Mouse (Mus musculus): ENCODE measurements around the gene Sp100. TPM values are rescaled to one million over a fixed set of nuclear protein-coding genes. Genes with fewer than 3 reads are reported as not detected.

Gene Sp100
- polyA plus RNA-seq, 1 experiment from 2014 or later: 0.94 TPM

- ATAC-seq (ENCODE audit: low FRiP score, low read depth): peak; percentile 93
- Histone ChIP-seq H3K4me2 (replicated peaks) (peak overlapping the region; percentile 64), H3K27ac (no peak overlapping the region), H3K4me1 (no peaks in the 10 kb centered on the region), H3K4me3 (peak overlapping the region; percentile 40), H3K9me3 (no peaks in the 10 kb centered on the region), H3K9ac (0 out of 2 replicates have a peak overlapping the region, but pooled peaks have one; percentile 6), H3K27me3 (no peaks in the 10 kb centered on the region), H3K36me3 (no peaks in the 10 kb centered on the region)
- WGBS: 21% methylated on average over 22 of the region's 22 CpGs
Measured at GRCm38 (mm10) chr1:85703245-85704186, 53.7 kb downstream of the Sp100 start.

- WGBS: 92% methylated on average over 1 of the region's 1 CpGs
- ATAC-seq (ENCODE audit: low FRiP score, low read depth): no peak
- no peaks in the 10 kb centered on the region for H3K4me1 ChIP-seq
Measured at GRCm38 (mm10) chr1:85705552-85705951, 55.8 kb downstream of the Sp100 start.

GRCm38 (mm10) chr1:85706754-85707153, 57.0 kb downstream of the Sp100 start:
- H3K4me2 ChIP-seq (replicated peaks): no peak overlapping the region
- 78% methylated on average over 2 of the region's 2 CpGs for WGBS
- no peak for ATAC-seq (ENCODE audit: low FRiP score, low read depth)
- no peak overlapping the region for H3K9ac ChIP-seq
- H3K36me3 ChIP-seq: no peaks in the 10 kb centered on the region
- H3K27me3 ChIP-seq: no peaks in the 10 kb centered on the region
- H3K4me3 ChIP-seq: no peak overlapping the region
- H3K9me3 ChIP-seq: no peaks in the 10 kb centered on the region
- H3K27ac ChIP-seq: no peak overlapping the region
- H3K4me1 ChIP-seq: no peaks in the 10 kb centered on the region

More at GRCm38 (mm10) chr1:85705552-85705951, 55.8 kb downstream of the Sp100 start:
- H3K27me3 ChIP-seq: no peaks in the 10 kb centered on the region
- no peak overlapping the region for H3K4me2 ChIP-seq (replicated peaks)
- no peak overlapping the region for H3K9ac ChIP-seq
- H3K36me3 ChIP-seq: no peaks in the 10 kb centered on the region
- no peak overlapping the region for H3K4me3 ChIP-seq
- H3K27ac ChIP-seq: no peak overlapping the region
- H3K9me3 ChIP-seq: no peaks in the 10 kb centered on the region

GRCm38 (mm10) chr1:85714501-85714900, 64.7 kb downstream of the Sp100 start:
- no peaks in the 10 kb centered on the region for H3K4me1 ChIP-seq
- H3K27me3 ChIP-seq: no peaks in the 10 kb centered on the region
- H3K4me2 ChIP-seq (replicated peaks): no peak overlapping the region
- H3K4me3 ChIP-seq: no peak overlapping the region
- no peaks in the 10 kb centered on the region for H3K9me3 ChIP-seq
- no peak overlapping the region for H3K9ac ChIP-seq
- ATAC-seq (ENCODE audit: low FRiP score, low read depth): no peak
- H3K27ac ChIP-seq: no peak overlapping the region
- H3K36me3 ChIP-seq: no peaks in the 10 kb centered on the region

GRCm38 (mm10) chr1:85716447-85717027, 66.7 kb downstream of the Sp100 start:
- H3K27me3 ChIP-seq: no peaks in the 10 kb centered on the region
- H3K4me2 ChIP-seq (replicated peaks): no peak overlapping the region
- WGBS: 68% methylated on average over 7 of the region's 7 CpGs
- H3K9me3 ChIP-seq: no peaks in the 10 kb centered on the region
- no peak overlapping the region for H3K27ac ChIP-seq
- H3K4me3 ChIP-seq: no peak overlapping the region
- no peaks in the 10 kb centered on the region for H3K4me1 ChIP-seq
- no peak for ATAC-seq (ENCODE audit: low FRiP score, low read depth)
- no peaks in the 10 kb centered on the region for H3K36me3 ChIP-seq
- H3K9ac ChIP-seq: no peak overlapping the region

- H3K4me3 ChIP-seq: no peak overlapping the region
- no peaks in the 10 kb centered on the region for H3K36me3 ChIP-seq
- no peaks in the 10 kb centered on the region for H3K9me3 ChIP-seq
- ATAC-seq (ENCODE audit: low FRiP score, low read depth): no peak
- H3K27me3 ChIP-seq: no peaks in the 10 kb centered on the region
- H3K4me1 ChIP-seq: no peaks in the 10 kb centered on the region
- no peak overlapping the region for H3K9ac ChIP-seq
- no peak overlapping the region for H3K4me2 ChIP-seq (replicated peaks)
- WGBS: 76% methylated on average over 4 of the region's 4 CpGs
- no peak overlapping the region for H3K27ac ChIP-seq
Measured at GRCm38 (mm10) chr1:85719049-85719448, 69.3 kb downstream of the Sp100 start.

GRCm38 (mm10) chr1:85720220-85720893, 70.6 kb downstream of the Sp100 start:
- Histone ChIP-seq H3K9me3 (no peaks in the 10 kb centered on the region), H3K9ac (no peak overlapping the region), H3K27ac (no peak overlapping the region), H3K36me3 (no peaks in the 10 kb centered on the region), H3K27me3 (no peaks in the 10 kb centered on the region), H3K4me2 (replicated peaks) (no peak overlapping the region), H3K4me3 (no peak overlapping the region), H3K4me1 (no peaks in the 10 kb centered on the region)
- WGBS: 74% methylated on average over 10 of the region's 10 CpGs
- peak; percentile 64 for ATAC-seq (ENCODE audit: low FRiP score, low read depth)

GRCm38 (mm10) chr1:85730471-85730870, 80.7 kb downstream of the Sp100 start:
- WGBS: 77% methylated on average over 6 of the region's 6 CpGs
- no peaks in the 10 kb centered on the region for H3K9me3 ChIP-seq
- H3K9ac ChIP-seq: no peak overlapping the region
- no peak overlapping the region for H3K4me2 ChIP-seq (replicated peaks)
- no peak overlapping the region for H3K27ac ChIP-seq
- no peaks in the 10 kb centered on the region for H3K36me3 ChIP-seq
- no peaks in the 10 kb centered on the region for H3K27me3 ChIP-seq
- H3K4me1 ChIP-seq: no peaks in the 10 kb centered on the region
- no peak for ATAC-seq (ENCODE audit: low FRiP score, low read depth)
- no peak overlapping the region for H3K4me3 ChIP-seq

- WGBS: 81% methylated on average over 3 of the region's 3 CpGs
- H3K27ac ChIP-seq: no peak overlapping the region
- H3K9ac ChIP-seq: no peak overlapping the region
- H3K27me3 ChIP-seq: no peaks in the 10 kb centered on the region
- H3K9me3 ChIP-seq: no peaks in the 10 kb centered on the region
- no peak overlapping the region for H3K4me3 ChIP-seq
- ATAC-seq (ENCODE audit: low FRiP score, low read depth): no peak
- 0 out of 2 replicates have a peak, but pooled peaks cover 3% of the 10 kb centered on the region for H3K4me1 ChIP-seq
- no peak overlapping the region for H3K4me2 ChIP-seq (replicated peaks)
- H3K36me3 ChIP-seq: no peaks in the 10 kb centered on the region
Measured at GRCm38 (mm10) chr1:85732581-85732980, 82.8 kb downstream of the Sp100 start.

- no peaks in the 10 kb centered on the region for H3K27me3 ChIP-seq
- H3K4me2 ChIP-seq (replicated peaks): no peak overlapping the region
- no peak overlapping the region for H3K4me3 ChIP-seq
- no peak for ATAC-seq (ENCODE audit: low FRiP score, low read depth)
- H3K36me3 ChIP-seq: no peaks in the 10 kb centered on the region
- no peak overlapping the region for H3K9ac ChIP-seq
- no peak overlapping the region for H3K27ac ChIP-seq
- WGBS: 52% methylated on average over 1 of the region's 1 CpGs
- H3K9me3 ChIP-seq: peaks cover 4% of the 10 kb centered on the region; the same call in 1 of the 2 replicates
- H3K4me1 ChIP-seq: 0 out of 2 replicates have a peak, but pooled peaks cover 3% of the 10 kb centered on the region
Measured at GRCm38 (mm10) chr1:85734511-85734910, 84.7 kb downstream of the Sp100 start.

- Histone ChIP-seq H3K9ac (no peak overlapping the region), H3K9me3 (peaks cover 4% of the 10 kb centered on the region; the same call in 1 of the 2 replicates), H3K27ac (no peak overlapping the region), H3K4me1 (0 out of 2 replicates have a peak, but pooled peaks cover 3% of the 10 kb centered on the region), H3K4me2 (replicated peaks) (peak overlapping the region; percentile 58), H3K4me3 (no peak overlapping the region), H3K27me3 (no peaks in the 10 kb centered on the region), H3K36me3 (no peaks in the 10 kb centered on the region)
- no peak for ATAC-seq (ENCODE audit: low FRiP score, low read depth)
- 67% methylated on average over 13 of the region's 13 CpGs for WGBS
Measured at GRCm38 (mm10) chr1:85735463-85736123, 85.8 kb downstream of the Sp100 start.

Measured in limb, embryonic 13.5 days (tissue).